Mouse (Mus musculus) Patski (cell line): Measurements from ENCODE around the gene Pdlim4. TPM values are rescaled to one million over a fixed set of nuclear protein-coding genes. Genes with fewer than 3 reads are reported as not detected.
A peak's percentile ranks its signal among the peaks of the same experiment; 100 is the strongest.

ENCODE experiments used
- ATAC-seq: fragments of 100-300 bp; one replicate; pipeline ENCODE4 v1.8.0; 2021
- CTCF ChIA-PET: fragments of 350-600 bp; sonication (Branson Sonifier 250); formaldehyde crosslinking; loops from one replicate; lab custom pipeline; 2022; ENCODE audit warnings: inconsistent platforms; lab: Charles Lee
- POLR2A ChIA-PET: fragments of 350-600 bp; sonication (Branson Sonifier 250); formaldehyde crosslinking; loops from one replicate; lab custom pipeline; 2022; ENCODE audit warnings: antibody characterized with exemption, inconsistent platforms; lab: Charles Lee
- DNase-seq: peaks from one replicate; pipeline ENCODE4 v3.0.0-alpha.2; 2011; ENCODE audit warnings: low read depth, low spot score
- H3K27me3 ChIP-seq: fragments of 371-371 bp; one replicate; pipeline ENCODE4 v1.5.1; 2021
- CTCF ChIP-seq: fragments of 100-300 bp; IDR thresholded peaks from one replicate; pipeline ENCODE4 v1.5.1; 2021
- in situ Hi-C: fragments of 300-500 bp; cut with MboI; formaldehyde crosslinking; loops from 3 replicates; pipeline ENCODE4 v1.11.1; 2018; ENCODE audit warnings: low pct_unique_long_range_greater_than_20kb, mixed read lengths
- polyA plus RNA-seq: library from polyadenylated mRNA; unstranded; gene quantifications from one replicate; pipeline ENCODE4 v1.2.3, GENCODE M21; 2021

Gene Pdlim4
- polyA plus RNA-seq, 1 experiment from 2014 or later: 0.51 TPM

DNA sequence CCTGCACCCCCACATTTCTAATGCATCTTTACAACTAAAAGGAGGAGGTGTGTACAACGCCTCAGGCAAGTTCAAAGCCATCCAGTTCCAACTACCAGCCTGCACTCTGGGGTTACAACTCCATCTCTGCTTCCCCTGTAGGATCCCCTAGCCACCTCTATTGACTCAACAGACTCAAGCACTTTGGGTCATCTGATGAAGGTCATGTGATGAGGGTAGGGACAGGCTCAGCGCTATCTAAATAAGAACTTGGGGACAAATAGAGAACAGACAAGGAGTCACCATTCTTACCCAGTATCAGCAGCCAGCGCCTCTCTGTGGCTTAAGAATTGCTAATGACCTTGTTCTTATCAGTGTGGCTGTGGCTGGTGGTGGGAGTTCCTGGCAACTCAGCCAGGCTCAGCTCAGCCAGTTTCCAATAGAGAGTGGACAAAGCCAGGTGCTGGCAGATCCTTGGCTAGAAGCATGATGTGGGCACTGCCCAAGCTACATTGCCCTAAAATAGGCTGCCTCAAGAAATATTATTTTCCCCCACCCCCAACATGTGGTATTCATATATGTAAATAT lies 4.3 kb downstream of the Pdlim4 start:
- in situ Hi-C loops: loop anchor here (10.0 kb wide), 1 partner anchor 300 kb away; no protein-coding TSS in a partner anchor
- ATAC-seq: no peak
- ChIA-PET POLR2A (no interaction called here), CTCF (no interaction called here)
- TF ChIP-seq CTCF: no peak
- H3K27me3 ChIP-seq: no peaks in the 10 kb centered on the region
- no peak for DNase-seq

- TF ChIP-seq CTCF: no peak
- no peak for DNase-seq
- no peak for ATAC-seq
- H3K27me3 ChIP-seq: no peaks in the 10 kb centered on the region
- CTCF ChIA-PET: interaction anchor here (1.2 to 2.8 kb wide), 5 partner anchors 9 to 61 kb away, joined by 4 to 16 read pairs (median 10); no protein-coding TSS in a partner anchor
- in situ Hi-C loops: loop anchor here (10.0 kb wide), 1 partner anchor 299 kb away; no protein-coding TSS in a partner anchor
- POLR2A ChIA-PET: interaction anchor here (1.8 kb wide), 1 partner anchor 12 kb away, joined by 11 read pairs; no protein-coding TSS in a partner anchor
Measured at GRCm38 (mm10) chr11:54063472-54063775, 5.4 kb downstream of the Pdlim4 start.

GRCm38 (mm10) chr11:54062753-54063471 lies 5.9 kb downstream of the Pdlim4 start:
- H3K27me3 ChIP-seq: no peaks in the 10 kb centered on the region
- ATAC-seq (no peak), DNase-seq (peak; percentile 64)
- POLR2A ChIA-PET: interaction anchor here (1.0 to 1.8 kb wide), 3 partner anchors 9 to 26 kb away, joined by 3 to 11 read pairs (median 6); no protein-coding TSS in a partner anchor
- in situ Hi-C loops: loop anchor here (10.0 kb wide), 1 partner anchor 298 kb away; no protein-coding TSS in a partner anchor
- TF ChIP-seq CTCF: no peak
- CTCF ChIA-PET: interaction anchor here (1.1 to 2.8 kb wide), 6 partner anchors 9 to 60 kb away, joined by 4 to 16 read pairs (median 9); no protein-coding TSS in a partner anchor

DNA sequence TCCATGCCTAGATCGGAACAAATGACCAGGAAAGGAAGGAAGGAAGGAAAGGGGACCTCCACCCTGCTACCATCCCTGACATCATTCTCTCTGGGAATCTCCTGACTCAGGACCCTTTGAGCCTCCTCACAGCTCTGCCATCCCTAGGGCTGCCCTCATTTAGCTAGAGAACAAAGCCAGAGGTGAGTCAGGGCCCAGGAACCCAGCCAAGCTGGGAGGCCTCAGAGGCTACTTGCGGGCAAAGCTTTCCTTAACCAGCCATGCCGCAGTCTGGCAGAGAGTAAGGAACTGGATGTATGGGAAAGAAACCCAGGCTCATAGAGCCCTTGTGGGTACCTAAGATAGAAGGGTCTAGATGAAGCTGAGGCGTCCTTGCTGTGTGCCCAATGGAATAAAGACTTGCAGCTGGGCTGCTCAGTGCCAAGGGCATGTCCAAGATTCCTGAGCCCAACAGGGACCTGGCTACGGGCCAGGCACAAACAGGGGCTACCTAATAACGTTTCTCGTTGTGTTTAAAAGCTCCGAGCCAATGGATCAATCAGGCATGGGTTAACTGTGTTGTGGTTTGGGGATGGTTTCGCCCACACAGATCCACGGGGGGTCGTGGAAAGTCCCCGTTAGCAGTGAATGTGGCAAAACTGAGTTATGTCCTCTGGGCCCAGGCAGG lies 6.6 kb downstream of the Pdlim4 start:
- peak; percentile 68 for ATAC-seq
- ChIA-PET POLR2A (interaction anchor here (1.0 to 1.8 kb wide), 3 partner anchors 8 to 27 kb away, joined by 3 to 11 read pairs (median 6); no protein-coding TSS in a partner anchor), CTCF (interaction anchor here (1.1 to 2.8 kb wide), 5 partner anchors 8 to 60 kb away, joined by 4 to 16 read pairs (median 10); no protein-coding TSS in a partner anchor)
- DNase-seq: peak; percentile 94
- H3K27me3 ChIP-seq: no peaks in the 10 kb centered on the region
- no peak for TF ChIP-seq CTCF
- in situ Hi-C loops: loop anchor here (10.0 kb wide), 1 partner anchor 297 kb away; no protein-coding TSS in a partner anchor

DNA sequence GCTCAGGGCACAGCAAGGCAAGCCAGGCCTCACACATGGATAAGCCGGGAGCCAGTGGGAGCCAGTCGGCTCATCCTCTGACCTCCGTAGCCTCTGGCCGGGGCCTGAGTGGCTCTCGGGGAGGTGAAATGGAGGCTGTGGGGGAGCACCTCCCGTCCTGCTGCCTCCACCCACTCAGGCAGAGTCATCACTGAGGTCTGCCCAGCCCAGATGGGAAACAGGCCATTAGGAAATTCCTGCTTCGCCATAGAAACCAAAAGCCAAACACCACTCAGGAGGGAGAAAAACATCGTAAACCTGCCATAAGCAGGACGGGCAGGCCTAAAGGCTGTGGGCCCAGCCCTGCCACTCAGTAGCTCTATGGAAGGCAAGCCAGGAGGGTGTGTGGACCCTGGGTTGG lies 8.5 kb downstream of the Pdlim4 start:
- H3K27me3 ChIP-seq: no peaks in the 10 kb centered on the region
- ATAC-seq: peak; percentile 71
- ChIA-PET POLR2A (interaction anchor here (1.8 kb wide), 1 partner anchor 51 kb away, joined by 3 read pairs; no protein-coding TSS in a partner anchor), CTCF (interaction anchor here (1.2 to 10.1 kb wide), 4 partner anchors 30 to 129 kb away, joined by 4 to 103 read pairs (median 12); no protein-coding TSS in a partner anchor)
- TF ChIP-seq CTCF: no peak
- in situ Hi-C loops: loop anchor here (10.0 kb wide), 1 partner anchor 296 kb away; no protein-coding TSS in a partner anchor
- DNase-seq: peak; percentile 96

GRCm38 (mm10) chr11:54059526-54059925 lies 9.3 kb downstream of the Pdlim4 start:
- ChIA-PET CTCF (interaction anchor here (1.2 to 10.1 kb wide), 5 partner anchors 16 to 128 kb away, joined by 4 to 103 read pairs (median 7); no protein-coding TSS in a partner anchor), POLR2A (interaction anchor here (1.2 kb wide), 1 partner anchor 58 kb away, joined by 4 read pairs; no protein-coding TSS in a partner anchor)
- ATAC-seq (no peak), DNase-seq (no peak)
- no peaks in the 10 kb centered on the region for H3K27me3 ChIP-seq
- in situ Hi-C loops: loop anchor here (5.0 kb wide), 2 partner anchors 57 to 127 kb away; no protein-coding TSS in a partner anchor
- no peak for TF ChIP-seq CTCF

DNA sequence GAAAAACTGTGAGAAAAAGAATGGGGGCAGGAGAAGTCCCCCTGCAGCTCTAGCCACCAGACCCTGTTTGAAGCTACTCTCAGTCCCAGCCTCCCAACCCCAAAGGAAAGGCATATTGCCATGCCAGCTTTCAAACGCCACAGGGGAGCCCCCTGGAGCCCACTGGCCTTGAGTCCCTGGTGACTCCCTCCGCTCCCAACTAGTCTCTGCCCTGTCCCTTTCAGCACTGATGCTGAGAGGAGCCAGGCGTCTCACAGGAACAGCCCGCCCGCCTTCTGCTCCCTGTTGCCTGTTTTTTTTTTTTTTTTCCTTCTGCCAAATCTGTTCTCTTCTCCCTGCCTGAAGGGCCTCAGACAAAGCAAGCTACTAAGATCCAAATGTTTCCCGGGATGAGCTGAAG lies 10.2 kb downstream of the Pdlim4 start:
- POLR2A ChIA-PET: interaction anchor here (0.7 to 1.2 kb wide), 2 partner anchors 57 to 1726 kb away, joined by 4 to 6 read pairs; no protein-coding TSS in a partner anchor
- no peak for ATAC-seq
- no peak for DNase-seq
- CTCF ChIA-PET: interaction anchor here (0.7 to 10.1 kb wide), 6 partner anchors 17 to 199 kb away, joined by 3 to 103 read pairs (median 6); no protein-coding TSS in a partner anchor
- in situ Hi-C loops: loop anchor here (5.0 kb wide), 2 partner anchors 56 to 126 kb away; no protein-coding TSS in a partner anchor
- TF ChIP-seq CTCF: no peak
- H3K27me3 ChIP-seq: no peaks in the 10 kb centered on the region

DNA sequence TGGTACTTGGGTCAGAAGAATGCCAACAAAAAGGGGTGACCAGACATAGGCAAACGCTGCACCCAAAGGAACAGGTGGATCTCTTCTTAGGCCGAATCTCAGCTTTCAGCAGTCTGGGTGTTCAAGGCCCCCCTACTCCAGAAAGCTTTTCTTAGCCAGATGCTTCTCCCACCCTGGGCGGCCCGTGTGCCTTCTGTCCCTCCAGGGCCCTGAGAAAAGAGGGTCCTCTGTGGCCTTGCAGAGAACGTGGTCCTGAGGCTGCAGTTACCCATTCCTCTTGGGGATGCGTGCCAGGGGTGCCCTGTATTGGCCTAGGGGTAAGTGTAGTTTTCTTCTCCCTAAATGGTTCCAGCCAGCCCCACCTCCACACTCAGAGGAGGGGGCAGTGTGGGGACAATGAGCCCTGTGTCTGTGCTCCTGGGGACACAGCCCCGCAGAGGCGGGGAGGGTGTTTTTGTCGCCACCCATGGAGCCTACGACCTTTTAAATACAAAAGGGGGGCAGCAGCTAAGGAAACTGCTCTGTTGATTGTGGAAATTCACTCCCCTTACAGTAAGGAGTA lies 10.7 kb downstream of the Pdlim4 start:
- no peak for ATAC-seq
- CTCF ChIA-PET: interaction anchor here (1.4 to 10.1 kb wide), 5 partner anchors 17 to 56 kb away, joined by 3 to 103 read pairs (median 6); no protein-coding TSS in a partner anchor
- POLR2A ChIA-PET: interaction anchor here (0.7 kb wide), 1 partner anchor 1725 kb away, joined by 6 read pairs; no protein-coding TSS in a partner anchor
- in situ Hi-C loops: loop anchor here (5.0 kb wide), 2 partner anchors 56 to 126 kb away; no protein-coding TSS in a partner anchor
- DNase-seq: no peak
- no peak for TF ChIP-seq CTCF
- no peaks in the 10 kb centered on the region for H3K27me3 ChIP-seq

- DNase-seq: no peak
- H3K27me3 ChIP-seq: no peaks in the 10 kb centered on the region
- ChIA-PET CTCF (interaction anchor here (1.4 to 10.1 kb wide), 3 partner anchors 28 to 56 kb away, joined by 3 to 103 read pairs (median 5); no protein-coding TSS in a partner anchor), POLR2A (interaction anchor here (0.6 kb wide), 1 partner anchor 376 kb away, joined by 3 read pairs; no protein-coding TSS in a partner anchor)
- ATAC-seq: no peak
- no peak for TF ChIP-seq CTCF
- in situ Hi-C loops: loop anchor here (5.0 kb wide), 2 partner anchors 55 to 125 kb away; no protein-coding TSS in a partner anchor
Measured at GRCm38 (mm10) chr11:54057428-54057827, 11.4 kb downstream of the Pdlim4 start.
